Mouse (Mus musculus): Measurements from ENCODE around the gene Coq5.

DNA sequence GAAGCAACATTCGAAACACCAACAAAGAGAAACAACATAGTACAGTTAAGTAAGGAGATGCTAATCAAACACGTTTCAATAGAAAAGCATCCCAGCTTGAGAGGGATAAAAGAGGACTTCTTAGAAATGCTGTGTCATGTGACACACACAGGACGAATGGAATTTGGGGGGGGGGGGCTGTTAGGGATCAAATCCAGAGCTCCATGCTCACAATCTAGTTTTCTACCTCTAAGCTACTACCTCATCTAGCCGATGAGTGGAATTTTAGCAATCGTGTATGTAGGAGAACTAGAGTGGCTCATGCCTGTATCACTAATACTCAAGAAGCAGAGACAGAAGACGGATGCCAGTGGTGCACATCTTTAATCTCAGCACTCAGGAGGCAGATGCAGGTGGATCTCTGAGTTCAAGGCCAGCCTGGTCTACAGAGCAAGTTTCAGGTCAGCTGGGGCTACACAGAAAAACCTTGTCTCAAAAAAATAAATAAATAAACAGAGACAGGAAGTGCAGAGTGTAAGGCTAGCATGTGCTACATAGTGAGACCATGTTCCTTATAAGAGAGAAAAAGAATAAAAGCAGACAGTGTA lies 5.8 kb upstream of the Coq5 start:
- TF ChIP-seq CTCF (IDR thresholded peaks at IDR 0.05; ENCODE audit: borderline replicate concordance, insufficient read depth, low read length) (no peak), POLR2A (IDR thresholded peaks at IDR 0.05; ENCODE audit: low read depth, low read length) (no peak)

Data from embryonic fibroblast, embryonic 13.5 days (primary cell).